Mouse (Mus musculus) liver, embryonic 14.5 days (tissue): Measurements from ENCODE around the gene Kremen2. TPM values are rescaled to one million over a fixed set of nuclear protein-coding genes. Genes with fewer than 3 reads are reported as not detected.

Experiments used
- ATAC-seq: fragments of 200-750 bp; cut with Nextera tagmentation; 2 replicates; pipeline ENCODE4 v1.8.0; 2017; ENCODE audit warnings: moderate number of reproducible peaks, mild to moderate bottlenecking, moderate library complexity; ENCODE audit not compliant: insufficient read depth
- DNase-seq, 3 experiments: peaks; one replicate each; pipeline ENCODE4 v3.0.0-alpha.2; 2012 to 2013; ENCODE audit warnings: low read depth in 3 of 3, low spot score in 3 of 3
- H3K27ac ChIP-seq: fragments of 300-500 bp; sonication (generic); 2 replicates; pipeline ENCODE4 v1.5.1; 2014; ENCODE audit warnings: moderate library complexity, mild to moderate bottlenecking, control low read depth, inconsistent platforms
- H3K27me3 ChIP-seq: fragments of 300-500 bp; sonication (generic); 2 replicates; pipeline ENCODE4 v1.6.1; 2014; ENCODE audit warnings: mild to moderate bottlenecking, low read length, moderate library complexity; ENCODE audit not compliant: control insufficient read depth, insufficient read depth
- H3K36me3 ChIP-seq: fragments of 300-500 bp; sonication (generic); replicated peaks from 2 replicates; pipeline ENCODE4 v1.6.1; 2014; ENCODE audit warnings: low read depth; ENCODE audit not compliant: control insufficient read depth, insufficient read depth
- H3K4me1 ChIP-seq, 2 experiments: fragments of 200-500 bp in 1 of 2; fragments of 300-500 bp in 1 of 2; sonication (generic) in 1 of 2; replicated peaks; 2 replicates each; pipeline ENCODE4 v1.6.1; 2012 to 2014; ENCODE audit warnings: antibody characterized with exemption in 1 of 2, inconsistent platforms in 1 of 2, low read length in 1 of 2; ENCODE audit not compliant: control insufficient read depth in 2 of 2, insufficient read depth in 2 of 2
- H3K4me2 ChIP-seq: fragments of 300-500 bp; sonication (generic); 2 replicates; pipeline ENCODE4 v1.6.1; 2014; ENCODE audit warnings: low read depth, mild to moderate bottlenecking, control low read depth, moderate library complexity
- H3K4me3 ChIP-seq, 2 experiments: fragments of 200-500 bp in 1 of 2; fragments of 300-500 bp in 1 of 2; sonication (generic) in 1 of 2; 2 replicates each; pipeline ENCODE4 v1.5.1; 2012 to 2014; ENCODE audit warnings: low read depth in 2 of 2, low read length in 2 of 2, mild to moderate bottlenecking in 2 of 2, control low read depth in 1 of 2, inconsistent platforms in 1 of 2, moderate library complexity in 1 of 2; ENCODE audit not compliant: insufficient read depth in 1 of 2
- H3K9ac ChIP-seq: fragments of 300-500 bp; sonication (generic); replicated peaks from 2 replicates; pipeline ENCODE4 v1.6.1; 2014; ENCODE audit warnings: mild to moderate bottlenecking, control low read depth, moderate library complexity
- H3K9me3 ChIP-seq: fragments of 300-500 bp; sonication (generic); 2 replicates; pipeline ENCODE4 v1.6.1; 2016; ENCODE audit warnings: low read length, mixed read lengths; ENCODE audit not compliant: control insufficient read depth
- CTCF ChIP-seq: IDR thresholded peaks from 2 replicates; pipeline ENCODE4 v1.5.1; 2016; ENCODE audit warnings: antibody characterized with exemption, low read depth, control low read depth
- EP300 ChIP-seq: IDR thresholded peaks from 2 replicates; pipeline ENCODE4 v1.6.1; 2016; ENCODE audit warnings: antibody characterized with exemption, low read depth
- WGBS: fragments of 180-500 bp; shearing (Covaris S2); extraction: QIAGEN DNeasy Blood & Tissue Kit; methylation state at CpG from one replicate; pipeline ENCODE4 v1.1.7; 2014; ENCODE audit not compliant: insufficient replicate concordance; 5-methylcytosine and 5-hydroxymethylcytosine counted together
- polyA plus RNA-seq, 2 experiments: library from polyadenylated mRNA; depleted of rRNA in 1 of 2; stranded (reverse) in 1 of 2; unstranded in 1 of 2; fragments of >200 nt; fragmentation: Nextera tagmentation in 1 of 2; extraction: Ambion mirVana in 1 of 2; gene quantifications; 2 replicates each; pipeline versions ENCODE4 v1.2.1 to v1.2.3; 2012 to 2014

The Kremen2 gene
- polyA plus RNA-seq (2012; rRNA removed) (0.02 and 0.03 TPM in 2 replicates), polyA plus RNA-seq (2014; fragmentation: Nextera tagmentation; extraction: Ambion mirVana) (not detected in 2 replicates)

GRCm38 (mm10) chr17:23745301-23746251 is at the start of gene Kremen2:
TSS of gene Kremen2 (minus strand) at chr17:23745833.
- H3K27ac ChIP-seq, result no peak within 1 kb of the TSS
- no peak for TF ChIP-seq EP300
- TF ChIP-seq CTCF, result no peak
- H3K4me2 ChIP-seq, result peak within 1 kb of the TSS; percentile 6
- no peak for ATAC-seq
- WGBS, result 2% methylated on average over 39 of the region's 45 CpGs
- no peaks in the 10 kb centered on the region for H3K9me3 ChIP-seq
- 0 out of 4 replicates have a peak within 1 kb of the TSS, but pooled peaks of 1 of the 2 experiments have one; percentile 11 for H3K4me3 ChIP-seq
- no peak for DNase-seq
- H3K27me3 ChIP-seq, result peaks cover 65% of the 10 kb centered on the region
- H3K36me3 ChIP-seq, result no peaks in the 10 kb centered on the region
- no peak within 1 kb of the TSS for H3K9ac ChIP-seq
- H3K4me1 ChIP-seq, result peaks cover 4 to 10% of the 10 kb centered on the region in 2 experiments; a peak in 3 of 4 replicates

- Histone ChIP-seq H3K27me3 (no peaks in the 10 kb centered on the region), H3K9me3 (no peaks in the 10 kb centered on the region), H3K4me2 (no peak overlapping the region), H3K4me3 (no peak overlapping the region), H3K9ac (no peak overlapping the region), H3K4me1 (peaks cover 6 to 7% of the 10 kb centered on the region in 2 experiments; a peak in 3 of 4 replicates), H3K27ac (no peak overlapping the region), H3K36me3 (no peaks in the 10 kb centered on the region)
- DNase-seq, result no peak
- no peak for ATAC-seq
- TF ChIP-seq CTCF, result no peak
- WGBS, result 84% methylated on average over 8 of the region's 8 CpGs
Measured at GRCm38 (mm10) chr17:23795323-23795722, 49.7 kb upstream of the Kremen2 start.

- Histone ChIP-seq H3K4me3 (peak overlapping the region; percentile 56 to 61), H3K9ac (peak overlapping the region; percentile 76), H3K9me3 (no peaks in the 10 kb centered on the region), H3K27me3 (no peaks in the 10 kb centered on the region), H3K36me3 (no peaks in the 10 kb centered on the region), H3K4me1 (peaks cover 12 to 17% of the 10 kb centered on the region in 2 experiments), H3K4me2 (peak overlapping the region; percentile 74), H3K27ac (no peak overlapping the region)
- no peak for DNase-seq
- TF ChIP-seq EP300 (no peak), CTCF (no peak)
- WGBS, result 38% methylated on average over 2 of the region's 2 CpGs
- ATAC-seq, result peak; percentile 30; the same call in 1 of the 2 replicates
Measured at GRCm38 (mm10) chr17:23791079-23791357, 45.4 kb upstream of the Kremen2 start.

- DNase-seq, result no peak
Measured at GRCm38 (mm10) chr17:23790269-23791078, 44.8 kb upstream of the Kremen2 start, which contains the start of gene Srrm2. TSS of gene Srrm2 (plus strand) at chr17:23790532.

More at GRCm38 (mm10) chr17:23790269-23791078, 44.8 kb upstream of the Kremen2 start, which contains the start of gene Srrm2:
- peak within 1 kb of the TSS; percentile 56 to 61 for H3K4me3 ChIP-seq
- H3K9me3 ChIP-seq, result no peaks in the 10 kb centered on the region
- no peaks in the 10 kb centered on the region for H3K27me3 ChIP-seq
- ATAC-seq, result peak; percentile 56
- peaks cover 12 to 20% of the 10 kb centered on the region in 2 experiments for H3K4me1 ChIP-seq
- peak within 1 kb of the TSS; percentile 76 for H3K9ac ChIP-seq
- TF ChIP-seq EP300 (no peak), CTCF (no peak)
- WGBS, result 6% methylated on average over 29 of the region's 29 CpGs
- peak within 1 kb of the TSS; percentile 74 for H3K4me2 ChIP-seq
- H3K27ac ChIP-seq, result peak within 1 kb of the TSS; percentile 34
- H3K36me3 ChIP-seq, result no peaks in the 10 kb centered on the region
